Mouse (Mus musculus): Measurements from ENCODE around the gene Stk38. TPM values are rescaled to one million over a fixed set of nuclear protein-coding genes. Genes with fewer than 3 reads are reported as not detected.

Gene Stk38
- polyA plus RNA-seq, 1 experiment from 2014 or later, result 113 TPM

GRCm38 (mm10) chr17:28943740-28944139 lies 64.1 kb downstream of the Stk38 start, which contains the start of gene Pxt1:
Gene Pxt1 (minus strand): TSS chr17:28943840.
- Histone ChIP-seq H3K4me3 (no peak within 1 kb of the TSS), H3K27ac (replicated peaks) (no peak within 1 kb of the TSS), H3K36me3 (no peaks in the 10 kb centered on the region), H3K27me3 (no peaks in the 10 kb centered on the region), H3K9me3 (no peaks in the 10 kb centered on the region), H3K4me2 (no peak within 1 kb of the TSS), H3K4me1 (replicated peaks) (no peaks in the 10 kb centered on the region), H3K9ac (no peak within 1 kb of the TSS)
- no peak for ATAC-seq (ENCODE audit: low read depth)
- WGBS, result 90% methylated on average over 7 of the region's 7 CpGs

GRCm38 (mm10) chr17:28942101-28942500 lies 65.7 kb downstream of the Stk38 start:
- ATAC-seq (ENCODE audit: low read depth), result no peak
- Histone ChIP-seq H3K4me3 (no peak overlapping the region), H3K36me3 (no peaks in the 10 kb centered on the region), H3K27me3 (no peaks in the 10 kb centered on the region), H3K9ac (no peak overlapping the region), H3K4me1 (replicated peaks) (no peaks in the 10 kb centered on the region), H3K9me3 (no peaks in the 10 kb centered on the region), H3K4me2 (no peak overlapping the region), H3K27ac (replicated peaks) (no peak overlapping the region)
- 72% methylated on average over 10 of the region's 11 CpGs for WGBS

- 88% methylated on average over 25 of the region's 25 CpGs for WGBS
- Histone ChIP-seq H3K9ac (no peak overlapping the region), H3K4me3 (no peak overlapping the region), H3K27me3 (no peaks in the 10 kb centered on the region), H3K4me2 (no peak overlapping the region), H3K36me3 (no peaks in the 10 kb centered on the region), H3K27ac (replicated peaks) (no peak overlapping the region), H3K9me3 (no peaks in the 10 kb centered on the region), H3K4me1 (replicated peaks) (no peaks in the 10 kb centered on the region)
- no peak for ATAC-seq (ENCODE audit: low read depth)
These were observed 66.8 kb downstream of the Stk38 start for GRCm38 (mm10) chr17:28940776-28941555.

- 78% methylated on average over 10 of the region's 10 CpGs for WGBS
- Histone ChIP-seq H3K4me3 (no peak overlapping the region), H3K36me3 (no peaks in the 10 kb centered on the region), H3K27ac (replicated peaks) (no peak overlapping the region), H3K9ac (no peak overlapping the region), H3K27me3 (no peaks in the 10 kb centered on the region), H3K4me2 (no peak overlapping the region), H3K4me1 (replicated peaks) (no peaks in the 10 kb centered on the region), H3K9me3 (no peaks in the 10 kb centered on the region)
- no peak for ATAC-seq (ENCODE audit: low read depth)
These were observed 71.0 kb downstream of the Stk38 start for GRCm38 (mm10) chr17:28936622-28937345.

GRCm38 (mm10) chr17:28936133-28936532 lies 71.7 kb downstream of the Stk38 start:
- H3K4me1 ChIP-seq (replicated peaks), result no peaks in the 10 kb centered on the region
- H3K27ac ChIP-seq (replicated peaks), result no peak overlapping the region
- no peak overlapping the region for H3K9ac ChIP-seq
- H3K36me3 ChIP-seq, result no peaks in the 10 kb centered on the region
- WGBS, result 89% methylated on average over 7 of the region's 7 CpGs
- H3K9me3 ChIP-seq, result no peaks in the 10 kb centered on the region
- no peak overlapping the region for H3K4me2 ChIP-seq
- no peaks in the 10 kb centered on the region for H3K27me3 ChIP-seq
- no peak overlapping the region for H3K4me3 ChIP-seq
- no peak for ATAC-seq (ENCODE audit: low read depth)

- no peak overlapping the region for H3K4me3 ChIP-seq
- 77% methylated on average over 19 of the region's 19 CpGs for WGBS
- ATAC-seq (ENCODE audit: low read depth), result no peak
- peaks cover 10% of the 10 kb centered on the region for H3K4me1 ChIP-seq (replicated peaks)
- no peaks in the 10 kb centered on the region for H3K36me3 ChIP-seq
- no peak overlapping the region for H3K27ac ChIP-seq (replicated peaks)
- H3K9me3 ChIP-seq, result no peaks in the 10 kb centered on the region
- no peak overlapping the region for H3K4me2 ChIP-seq
- H3K27me3 ChIP-seq, result no peaks in the 10 kb centered on the region
- no peak overlapping the region for H3K9ac ChIP-seq
These were observed 73.5 kb downstream of the Stk38 start for GRCm38 (mm10) chr17:28934120-28934916.

- H3K4me2 ChIP-seq, result no peak overlapping the region
- no peak overlapping the region for H3K4me3 ChIP-seq
- no peaks in the 10 kb centered on the region for H3K9me3 ChIP-seq
- H3K4me1 ChIP-seq (replicated peaks), result peaks cover 10% of the 10 kb centered on the region
- H3K36me3 ChIP-seq, result no peaks in the 10 kb centered on the region
- no peak overlapping the region for H3K27ac ChIP-seq (replicated peaks)
- H3K27me3 ChIP-seq, result no peaks in the 10 kb centered on the region
- H3K9ac ChIP-seq, result no peak overlapping the region
- ATAC-seq (ENCODE audit: low read depth), result no peak
- WGBS, result 95% methylated on average over 4 of the region's 4 CpGs
These were observed 75.5 kb downstream of the Stk38 start for GRCm38 (mm10) chr17:28932274-28932673.

- Histone ChIP-seq H3K4me3 (no peak overlapping the region), H3K36me3 (no peaks in the 10 kb centered on the region), H3K9me3 (no peaks in the 10 kb centered on the region), H3K9ac (no peak overlapping the region), H3K4me2 (no peak overlapping the region), H3K4me1 (replicated peaks) (peaks cover 10% of the 10 kb centered on the region), H3K27me3 (no peaks in the 10 kb centered on the region), H3K27ac (replicated peaks) (no peak overlapping the region)
- ATAC-seq (ENCODE audit: low read depth), result no peak
- 89% methylated on average over 18 of the region's 18 CpGs for WGBS
These were observed 76.2 kb downstream of the Stk38 start for GRCm38 (mm10) chr17:28931436-28932211.

GRCm38 (mm10) chr17:28930392-28931074 lies 77.3 kb downstream of the Stk38 start:
- H3K4me1 ChIP-seq (replicated peaks), result peaks cover 10% of the 10 kb centered on the region
- H3K9ac ChIP-seq, result no peak overlapping the region
- H3K4me3 ChIP-seq, result no peak overlapping the region
- H3K27ac ChIP-seq (replicated peaks), result peak overlapping the region; percentile 68
- WGBS, result 24% methylated on average over 14 of the region's 14 CpGs
- ATAC-seq (ENCODE audit: low read depth), result peak; percentile 72
- peak overlapping the region; percentile 20 for H3K4me2 ChIP-seq
- no peaks in the 10 kb centered on the region for H3K36me3 ChIP-seq
- no peaks in the 10 kb centered on the region for H3K9me3 ChIP-seq
- H3K27me3 ChIP-seq, result no peaks in the 10 kb centered on the region

GRCm38 (mm10) chr17:28929369-28929768 lies 78.4 kb downstream of the Stk38 start:
- Histone ChIP-seq H3K36me3 (no peaks in the 10 kb centered on the region), H3K4me2 (no peak overlapping the region), H3K4me1 (replicated peaks) (peaks cover 10% of the 10 kb centered on the region), H3K9me3 (no peaks in the 10 kb centered on the region), H3K27ac (replicated peaks) (no peak overlapping the region), H3K9ac (no peak overlapping the region), H3K4me3 (no peak overlapping the region), H3K27me3 (no peaks in the 10 kb centered on the region)
- ATAC-seq (ENCODE audit: low read depth), result no peak
- 88% methylated on average over 4 of the region's 4 CpGs for WGBS

GRCm38 (mm10) chr17:28928004-28928403 lies 79.8 kb downstream of the Stk38 start:
- Histone ChIP-seq H3K9me3 (no peaks in the 10 kb centered on the region), H3K4me1 (replicated peaks) (peaks cover 15% of the 10 kb centered on the region), H3K4me3 (no peak overlapping the region), H3K36me3 (no peaks in the 10 kb centered on the region), H3K27me3 (no peaks in the 10 kb centered on the region), H3K9ac (no peak overlapping the region), H3K27ac (replicated peaks) (no peak overlapping the region), H3K4me2 (no peak overlapping the region)
- ATAC-seq (ENCODE audit: low read depth), result no peak
- 79% methylated on average over 9 of the region's 9 CpGs for WGBS

Measured in neural tube, embryonic 13.5 days (tissue).